Mouse (Mus musculus): ENCODE data around the gene Kap. TPM values are rescaled to one million over a fixed set of nuclear protein-coding genes. Genes with fewer than 3 reads are reported as not detected.

Kap gene
- polyA plus RNA-seq, 1 experiment, result not detected

DNA sequence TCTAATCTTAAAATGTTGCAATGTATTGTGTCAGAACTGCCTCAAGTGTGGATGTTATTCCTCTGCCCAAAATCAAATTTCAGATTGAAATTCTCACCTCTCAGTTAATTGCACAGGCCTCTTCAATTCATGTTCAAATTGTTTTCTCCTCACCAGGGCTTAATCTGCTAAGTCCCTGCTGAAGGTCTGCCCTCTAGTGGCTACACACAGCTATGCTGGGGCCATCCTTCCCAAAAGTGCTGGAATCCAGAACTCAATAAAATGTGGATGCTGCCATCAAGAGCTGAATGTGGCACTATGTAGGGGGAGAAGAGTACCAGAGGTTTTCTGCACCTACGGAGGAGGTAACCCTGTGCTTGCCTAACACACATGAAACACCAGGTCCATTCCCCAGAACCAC lies 41.2 kb downstream of the Kap start:
- H3K4me3 ChIP-seq (ENCODE audit: insufficient read depth, low read length), result no peak overlapping the region
- TF ChIP-seq POLR2A (IDR thresholded peaks at IDR 0.05; ENCODE audit: borderline replicate concordance, low read depth, low read length) (no peak), CTCF (IDR thresholded peaks at IDR 0.05; ENCODE audit: low read depth, low read length) (no peak)
- no peak overlapping the region for H3K27ac ChIP-seq (ENCODE audit: insufficient read depth, low read depth, low read length)
- H3K4me1 ChIP-seq (ENCODE audit: control insufficient read depth, insufficient read depth, low read length), result no peaks in the 10 kb centered on the region

Other genes with a start within 250 kb of the Kap start
- gene Etv6, start 181.9 kb upstream of the Kap start, polyA plus RNA-seq (2012; ENCODE audit: insufficient read depth, insufficient read length, missing spikeins), result 20.3 and 23.4 TPM in 2 replicates